Mouse (Mus musculus): Measurements from ENCODE around the gene Iglon5.

GRCm38 (mm10) chr7:43454371-43454770 lies 35.5 kb downstream of the Iglon5 start:
- no peak for TF ChIP-seq CTCF (IDR thresholded peaks at IDR 0.05; ENCODE audit: insufficient read depth, low read depth, low read length)
- no peak for TF ChIP-seq POLR2A (IDR thresholded peaks at IDR 0.05; ENCODE audit: insufficient read depth, low read depth, low read length)
